Mouse (Mus musculus) hindlimb bud, embryonic 11.5 days (tissue): ENCODE data around the gene Cradd.

ENCODE experiments used
- DNase-seq: peaks from one replicate; pipeline ENCODE4 v3.0.0-alpha.2; 2012; ENCODE audit warnings: low read depth, low spot score; ENCODE audit errors: extremely low spot score

Cradd gene

GRCm38 (mm10) chr10:95210664-95211372 is 113.1 kb downstream of the Cradd start:
- DNase-seq: no peak

GRCm38 (mm10) chr10:95210167-95210566 is 113.8 kb downstream of the Cradd start:
- DNase-seq: no peak

DNA sequence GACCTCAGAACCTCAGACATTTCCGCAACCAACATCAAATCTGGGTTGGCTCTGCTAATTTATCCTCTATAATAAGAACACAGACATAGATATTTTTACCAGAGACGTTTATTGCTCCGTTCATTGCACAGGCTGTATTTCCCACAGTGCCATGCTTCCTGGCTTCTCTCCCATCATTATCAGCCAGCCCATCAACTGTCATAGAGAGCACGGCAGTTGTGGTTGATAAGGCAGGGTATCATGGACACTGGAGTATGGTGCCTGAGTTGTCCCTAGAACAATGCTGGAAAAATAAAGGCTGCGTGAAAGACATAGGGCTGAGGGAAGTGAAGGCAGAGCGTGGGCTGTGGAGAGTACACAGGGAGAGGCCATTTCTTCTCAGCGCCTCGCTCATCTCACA is 116.5 kb downstream of the Cradd start:
- no peak for DNase-seq

GRCm38 (mm10) chr10:95201514-95201913 is 122.4 kb downstream of the Cradd start:
- DNase-seq: no peak

GRCm38 (mm10) chr10:95200323-95200722 is 123.6 kb downstream of the Cradd start:
- no peak for DNase-seq

GRCm38 (mm10) chr10:95199541-95200269 is 124.2 kb downstream of the Cradd start:
- no peak for DNase-seq

DNA sequence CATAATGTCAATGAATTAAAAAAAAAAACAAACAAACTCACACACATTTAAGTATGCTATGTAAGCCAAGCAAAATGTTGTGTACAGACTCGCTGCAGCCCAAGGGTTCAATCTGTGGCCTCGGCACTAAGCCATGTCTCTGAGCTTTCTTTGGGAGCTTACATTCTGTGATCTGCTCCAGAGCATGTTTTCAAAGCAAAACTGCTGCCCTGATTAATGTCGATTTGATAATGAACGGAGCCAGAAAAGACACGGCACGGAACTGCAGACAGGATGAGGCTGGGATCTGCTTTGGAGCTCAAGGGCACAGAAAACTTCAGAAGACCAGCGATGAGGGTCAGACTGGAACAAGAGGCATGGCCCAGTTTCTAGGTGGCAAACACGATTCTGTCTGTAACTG is 126.6 kb downstream of the Cradd start:
- no peak for DNase-seq

- no peak for DNase-seq
Observed at GRCm38 (mm10) chr10:95195719-95196118, 128.2 kb downstream of the Cradd start.

DNA sequence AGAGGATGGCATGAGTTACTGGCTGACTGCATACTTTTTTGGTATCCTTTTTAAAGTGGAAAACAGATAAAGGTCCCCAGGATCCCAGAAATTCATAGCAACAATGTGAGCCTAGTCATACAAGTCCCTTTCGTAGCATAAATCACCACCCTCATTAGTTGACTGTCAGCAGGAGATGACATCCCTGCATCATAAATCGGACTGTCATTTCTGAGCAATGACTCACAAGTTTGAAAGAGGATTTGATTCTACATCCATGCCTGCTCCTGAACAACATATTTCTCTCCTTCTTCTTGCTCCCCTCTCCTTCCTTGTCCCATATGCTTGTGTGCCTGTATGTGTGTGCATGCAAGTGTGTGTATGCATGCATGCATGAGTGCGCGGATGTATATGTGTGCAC is 129.2 kb downstream of the Cradd start:
- no peak for DNase-seq

DNA sequence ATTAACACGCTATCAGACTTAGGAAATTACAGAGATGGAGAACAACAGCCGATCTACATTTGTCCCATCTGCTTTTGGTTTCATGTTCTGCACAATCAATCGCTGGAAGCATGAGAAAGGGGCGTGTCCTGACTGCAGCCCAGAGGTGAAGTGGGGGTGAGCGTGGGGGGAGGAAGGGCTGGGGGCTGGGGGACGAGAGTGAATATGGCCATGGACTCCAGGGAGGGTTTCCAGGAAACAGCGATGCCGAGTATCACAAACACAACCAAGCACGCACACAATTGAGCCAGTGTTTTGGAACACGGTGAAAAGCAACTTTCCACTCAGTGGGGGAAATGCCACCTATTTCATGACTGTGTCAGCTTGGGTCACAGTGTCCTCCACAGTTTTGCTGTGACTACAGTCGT is 130.1 kb downstream of the Cradd start:
- DNase-seq: no peak

DNA sequence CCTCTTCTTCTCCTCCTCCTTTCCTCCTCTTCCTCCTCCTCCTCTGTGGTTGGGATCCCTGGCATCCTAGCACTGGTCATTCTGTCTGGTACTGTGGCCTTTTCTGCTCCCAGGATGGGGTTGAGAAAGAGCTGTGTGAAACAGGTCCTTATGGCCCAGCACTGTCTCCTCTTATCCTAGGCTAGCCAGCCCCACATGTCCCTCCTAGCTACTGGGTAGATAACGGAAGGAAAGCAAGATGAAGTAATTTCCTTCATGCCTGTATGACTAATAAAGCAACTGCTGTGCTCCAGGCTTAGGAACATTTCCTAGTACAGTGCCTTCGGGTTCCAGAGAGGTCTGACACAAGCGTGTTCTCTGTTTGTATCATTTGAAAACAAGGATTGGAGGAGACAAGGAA is 132.1 kb downstream of the Cradd start:
- no peak for DNase-seq

DNA sequence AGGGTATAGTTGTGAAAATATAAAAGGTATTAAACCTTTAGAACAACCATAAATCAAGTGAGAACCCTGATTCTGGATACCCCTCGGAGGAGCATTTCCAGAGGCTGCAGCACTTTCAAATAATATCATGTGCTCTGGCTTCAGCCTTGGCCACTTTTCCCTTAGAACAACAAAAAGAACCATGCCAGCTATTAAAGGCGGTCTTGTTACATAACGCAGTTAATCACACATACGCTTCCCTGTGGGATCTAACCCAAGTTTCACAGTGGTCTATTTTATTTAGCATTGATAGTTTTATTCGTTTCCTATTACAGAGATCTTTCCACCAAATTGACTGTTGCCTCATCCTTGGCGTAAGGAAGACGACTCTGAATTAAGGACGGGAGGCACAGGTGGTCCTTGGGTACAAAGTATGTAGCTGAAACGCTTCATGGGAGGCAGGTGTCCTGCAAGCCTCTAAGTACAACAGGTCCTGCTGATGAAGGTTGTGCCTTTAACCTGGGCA is 132.7 kb downstream of the Cradd start:
- DNase-seq: no peak

DNA sequence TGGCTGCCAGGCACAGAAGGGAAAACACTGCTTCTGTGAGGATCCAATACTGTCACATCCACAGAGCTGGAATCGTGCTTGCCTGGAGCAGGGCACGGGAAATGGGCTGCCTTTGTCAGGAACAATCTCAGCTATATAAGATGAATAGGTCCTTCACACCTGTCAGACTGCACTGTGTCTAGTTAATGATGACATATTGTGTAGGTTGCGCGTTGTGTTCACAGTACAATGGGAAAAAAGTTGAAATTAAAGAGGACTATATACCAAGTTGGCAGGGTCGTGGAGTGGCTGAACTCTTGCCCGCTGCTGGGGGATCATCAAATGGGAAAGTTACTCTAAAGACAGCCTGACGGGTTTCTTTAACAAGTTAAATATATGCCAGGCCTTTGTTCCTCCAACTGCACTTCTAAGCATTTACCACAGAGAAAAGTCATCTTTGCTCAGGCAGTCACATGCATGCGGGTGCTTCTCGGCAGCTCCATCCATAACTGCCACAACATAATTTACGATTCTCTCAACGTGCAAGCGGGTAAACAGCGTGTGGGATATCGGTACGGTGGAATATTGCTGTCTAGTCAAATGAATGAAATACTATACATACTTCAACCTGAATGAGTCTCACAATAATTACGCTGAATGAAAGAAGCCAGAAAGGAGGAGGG is 134.3 kb downstream of the Cradd start:
- DNase-seq: no peak

DNA sequence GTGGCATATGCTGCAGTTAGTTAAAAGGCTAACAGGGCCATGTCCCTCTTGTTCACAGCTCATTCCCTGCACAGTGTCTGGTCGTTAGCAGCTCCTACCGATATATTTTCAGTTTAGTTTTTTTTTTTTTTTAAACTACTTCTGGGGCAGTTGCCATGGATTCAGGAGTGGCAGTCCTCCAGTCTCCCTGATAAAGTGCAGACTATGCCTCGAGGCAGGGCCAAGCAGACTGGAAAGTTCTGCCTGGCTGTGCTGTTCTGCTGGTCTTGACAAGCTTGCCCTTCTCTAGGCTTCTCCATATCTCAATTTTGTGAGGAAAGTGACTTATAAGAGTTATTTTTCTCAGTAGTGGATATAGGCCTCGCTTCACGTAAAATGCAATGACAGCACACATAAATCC is 139.7 kb downstream of the Cradd start:
- DNase-seq: no peak

- DNase-seq: no peak
Observed at GRCm38 (mm10) chr10:95183051-95183450, 140.9 kb downstream of the Cradd start.

DNA sequence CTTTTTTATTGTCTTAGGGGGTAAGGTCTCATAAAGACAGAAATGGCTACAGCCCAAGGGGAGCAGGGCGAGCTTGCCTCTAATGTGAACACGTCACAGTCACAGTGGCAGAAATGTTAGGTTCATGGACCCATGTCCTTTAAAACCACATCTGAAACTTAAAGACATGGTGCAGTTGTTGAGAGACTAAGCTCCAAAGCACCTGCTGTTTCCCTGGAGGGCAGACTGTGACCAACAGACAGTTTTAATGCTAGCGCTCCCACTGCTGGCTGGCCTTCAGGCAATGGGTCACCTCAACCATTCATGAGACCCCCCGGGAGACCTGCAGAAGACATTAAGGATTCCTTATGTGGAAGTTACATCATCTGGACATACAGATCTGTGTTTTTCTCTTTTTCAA is 141.5 kb downstream of the Cradd start:
- no peak for DNase-seq

GRCm38 (mm10) chr10:95181553-95181952 is 142.4 kb downstream of the Cradd start:
- DNase-seq: no peak

DNA sequence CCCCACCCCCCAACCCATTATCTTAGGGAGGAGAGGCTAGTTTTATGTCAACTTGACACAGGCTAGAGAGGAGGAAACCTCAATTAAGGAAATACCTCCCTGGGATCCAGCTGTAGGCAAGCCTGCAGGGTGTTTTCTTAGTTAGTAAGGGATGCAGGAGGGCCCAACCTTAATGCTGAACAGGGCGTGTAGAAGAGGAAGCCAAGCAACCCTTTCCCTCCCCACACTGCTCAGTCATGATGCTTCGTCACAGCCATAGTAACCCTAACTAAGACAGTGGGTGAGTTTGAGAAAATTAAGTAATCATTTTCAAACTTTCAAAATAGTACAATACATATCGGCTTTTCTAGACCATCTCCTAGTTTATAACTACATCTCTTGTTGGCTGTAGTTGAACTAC is 143.0 kb downstream of the Cradd start:
- no peak for DNase-seq

DNA sequence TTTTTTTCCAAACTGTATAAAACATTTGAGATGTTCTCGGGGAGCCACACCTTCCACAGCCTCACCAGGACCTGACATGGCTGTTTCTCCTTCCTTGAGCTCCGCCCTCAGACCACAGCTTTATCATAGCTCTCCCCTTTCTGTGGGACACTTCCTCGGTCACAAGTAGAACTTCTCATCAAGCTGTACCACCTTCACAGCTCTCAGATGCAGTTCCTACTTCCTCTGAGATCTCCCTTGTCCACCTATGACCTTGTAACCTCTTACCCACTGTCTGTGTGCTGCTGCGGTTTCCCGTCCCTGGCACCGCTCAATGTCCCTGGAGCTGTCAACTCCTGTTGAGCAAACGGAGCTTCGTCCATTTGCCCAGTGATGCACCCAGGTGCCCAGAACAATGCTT is 143.8 kb downstream of the Cradd start:
- DNase-seq: no peak

DNA sequence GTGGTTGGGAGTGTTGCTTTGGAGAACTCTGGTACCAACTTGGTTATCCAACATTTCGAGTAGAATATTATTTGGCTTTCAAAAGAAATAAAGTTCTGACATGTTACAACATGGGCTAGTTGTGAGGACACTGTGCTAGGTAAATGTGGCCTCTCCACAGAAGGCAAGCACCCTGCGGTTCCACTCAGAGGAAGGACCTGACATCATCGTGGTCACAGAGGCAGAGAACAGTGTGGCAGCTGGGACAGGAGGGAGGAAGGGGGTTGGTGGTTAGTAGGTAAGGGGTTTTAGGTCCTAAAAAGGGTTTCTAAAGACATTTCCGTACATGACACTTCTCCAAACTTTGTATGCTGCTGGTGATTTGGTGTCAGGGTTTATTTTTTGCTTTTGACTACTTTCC is 145.1 kb downstream of the Cradd start:
- DNase-seq: no peak

DNA sequence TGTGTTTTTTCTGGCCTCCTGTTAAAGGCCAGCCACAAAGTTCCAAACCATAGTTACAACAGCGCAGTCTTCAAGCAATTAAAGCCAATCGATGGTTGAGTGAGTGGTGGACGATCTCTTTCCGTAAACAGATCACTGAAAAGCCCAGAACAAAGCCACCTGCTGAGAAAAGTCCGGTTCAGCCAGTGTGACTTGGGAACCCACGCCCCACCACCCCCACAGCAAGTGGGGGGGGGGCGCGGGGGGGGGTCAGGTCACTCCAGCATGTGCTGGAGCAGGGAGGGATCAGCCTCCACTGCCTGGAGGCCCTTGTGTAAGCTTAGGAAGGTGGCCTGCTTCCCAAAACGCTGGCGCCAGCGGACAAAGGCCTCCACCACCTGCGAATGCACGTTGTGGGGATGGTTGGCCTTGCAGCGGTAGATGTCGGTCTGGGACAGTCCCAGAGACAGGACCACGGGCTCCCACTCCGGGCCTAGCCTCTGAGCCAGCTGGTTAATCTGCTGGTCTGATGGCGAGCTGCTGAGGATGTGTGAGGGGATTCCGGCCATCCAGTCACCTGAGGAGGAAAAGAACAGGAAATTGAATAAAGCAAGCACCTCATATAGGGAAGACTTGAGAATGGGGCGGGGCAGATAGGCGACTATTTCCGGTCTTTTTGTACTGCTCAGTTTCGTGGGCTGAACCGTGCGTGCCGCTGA is 148.4 kb downstream of the Cradd start:
- no peak for DNase-seq
